Mouse (Mus musculus) adrenal gland, postnatal 4 days (tissue): Measurements from ENCODE around the gene Klhl8. TPM values are rescaled to one million over a fixed set of nuclear protein-coding genes. Genes with fewer than 3 reads are reported as not detected.

Experiments used
- DNase-seq, 2 experiments: peaks; one replicate each; pipeline ENCODE4 v3.0.0; 2021 to 2022; ENCODE audit warnings: low spot score in 2 of 2, mixed read lengths in 2 of 2
- total RNA-seq, 2 experiments: library from RNA; stranded (reverse); gene quantifications; 2 replicates each; pipeline ENCODE4 v1.2.3; 2021

Klhl8 gene
- total RNA-seq, 2 experiments from 2014 or later: 18.7 to 19.3 TPM

DNA sequence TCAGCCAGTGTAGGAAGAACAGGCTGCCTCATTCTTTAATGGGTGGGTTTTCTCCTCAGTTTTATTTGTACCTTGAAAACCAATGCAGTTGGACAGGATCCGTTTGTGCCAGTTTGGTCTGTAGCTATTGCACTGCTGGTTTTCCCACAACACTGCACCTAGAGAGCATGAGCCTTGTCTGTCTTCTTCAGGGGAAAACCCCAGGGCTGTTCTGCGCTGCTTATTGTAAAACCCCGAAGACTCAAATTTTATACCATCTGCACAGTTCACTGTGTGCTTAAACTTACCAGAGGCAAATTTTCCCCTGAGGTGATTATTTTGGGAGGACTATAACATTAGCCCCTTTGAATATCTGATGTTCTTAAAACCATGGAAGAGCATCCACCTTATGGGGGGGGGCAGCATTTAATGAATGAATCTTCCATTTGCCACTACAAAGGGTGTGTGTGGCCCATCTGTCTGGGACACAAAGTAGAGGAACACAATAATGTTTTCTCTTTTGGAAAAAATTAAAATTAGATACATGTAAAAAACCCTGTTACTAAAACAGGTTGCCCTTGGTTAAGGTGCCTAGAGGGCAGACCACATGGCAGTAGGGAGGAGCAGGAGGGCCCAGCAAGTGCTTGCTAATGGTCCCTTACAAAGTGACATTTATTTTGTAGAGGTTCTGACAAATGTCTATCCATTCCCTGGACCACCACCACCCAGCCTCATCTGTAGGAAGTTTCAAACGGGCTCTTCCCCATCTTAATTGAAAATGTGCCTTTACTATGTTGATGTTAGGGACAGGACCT lies 58.1 kb downstream of the Klhl8 start:
- DNase-seq: no peak

DNA sequence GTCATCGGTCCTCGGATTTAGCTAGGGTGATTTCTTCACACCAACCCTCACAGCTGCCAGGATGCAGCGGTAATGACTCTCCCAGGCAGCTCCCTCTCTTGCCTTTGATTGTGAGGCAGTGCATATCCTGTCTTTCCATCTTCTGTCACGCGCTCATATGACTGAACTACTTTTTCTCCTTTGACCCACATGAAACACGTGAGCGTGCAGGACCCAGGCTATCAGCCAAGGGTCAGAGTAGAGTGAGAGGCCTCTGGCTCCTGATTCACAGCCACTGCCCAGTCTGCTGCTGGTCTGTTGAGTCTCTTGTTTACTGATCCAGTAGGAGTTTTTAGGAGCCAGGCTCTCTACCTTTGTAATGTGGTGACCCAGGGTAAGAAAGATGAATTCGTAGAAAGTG lies 62.5 kb downstream of the Klhl8 start:
- DNase-seq: no peak

DNA sequence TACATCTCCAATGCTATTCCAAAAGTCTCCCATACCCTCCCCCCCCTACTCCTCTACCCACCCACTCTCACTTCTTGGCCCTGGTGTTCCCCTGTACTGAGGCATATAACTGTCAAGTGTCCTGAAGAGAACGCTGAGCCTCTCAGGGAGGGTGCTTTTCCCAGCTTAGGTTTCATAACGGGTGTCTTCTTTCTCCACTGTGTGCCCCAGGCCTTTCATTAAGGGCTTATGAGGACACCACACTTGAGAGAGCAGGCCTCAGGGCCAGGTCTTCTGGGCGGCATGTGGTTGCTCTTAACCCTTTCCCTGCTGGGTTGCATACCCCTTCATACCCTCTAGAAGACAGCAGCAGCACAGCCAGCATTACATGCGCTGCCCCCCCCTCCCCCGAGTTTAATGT lies 64.5 kb downstream of the Klhl8 start:
- no peak for DNase-seq

DNA sequence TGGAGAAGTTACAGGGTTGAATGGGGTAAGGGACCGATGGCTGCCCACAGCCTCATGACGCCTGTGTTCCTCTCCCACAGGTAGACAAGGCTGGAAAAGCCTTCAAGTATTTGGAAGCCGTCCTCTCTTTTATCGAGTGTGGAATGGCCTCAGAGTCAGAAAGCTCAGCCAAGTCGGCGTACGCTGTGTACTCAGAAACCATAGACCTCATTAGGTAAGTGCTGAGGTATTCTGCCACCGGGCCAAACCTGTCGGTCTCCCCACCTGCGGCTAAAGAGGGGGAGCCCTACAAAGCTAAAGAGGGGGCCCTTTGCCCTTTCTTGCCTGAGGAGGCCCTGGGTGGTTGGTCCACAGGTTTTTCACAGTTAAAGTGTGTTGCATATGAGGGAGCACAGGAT lies 64.9 kb downstream of the Klhl8 start:
- no peak for DNase-seq

DNA sequence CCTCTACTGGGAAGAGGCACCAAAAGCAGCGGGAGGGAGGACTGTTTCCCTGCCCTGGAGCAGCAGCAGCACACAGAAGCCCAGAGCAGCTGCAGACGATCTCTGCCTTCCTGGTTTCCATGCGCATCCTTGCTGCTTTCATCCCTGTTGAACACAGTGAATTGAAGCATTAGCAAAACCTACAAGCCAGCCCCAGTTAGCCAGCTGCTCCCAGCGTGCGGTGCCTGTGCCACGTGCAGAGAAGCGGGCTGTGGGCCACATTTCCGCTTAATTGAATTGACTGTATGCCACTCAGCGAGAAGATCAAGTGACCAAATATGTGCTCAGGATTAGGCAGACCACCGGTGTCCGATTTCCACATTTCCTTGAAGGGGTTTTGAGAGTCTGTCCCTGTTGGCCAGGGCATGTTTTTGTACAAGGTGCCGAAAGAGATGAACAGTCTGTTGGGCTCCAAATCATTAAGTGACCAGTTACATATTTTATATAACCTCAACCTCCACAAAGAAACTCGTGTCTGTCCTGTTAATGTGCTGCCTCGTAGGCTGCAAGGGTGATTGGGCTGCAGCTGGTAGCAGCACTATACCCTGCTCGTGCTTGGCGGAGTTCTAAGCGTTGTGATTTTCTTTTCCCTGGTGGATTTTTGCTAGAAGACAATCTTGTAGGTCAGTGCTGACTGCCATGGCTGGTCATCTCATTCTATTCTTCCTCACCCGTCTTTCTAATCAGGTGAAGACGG lies 65.5 kb downstream of the Klhl8 start:
- DNase-seq: no peak

DNA sequence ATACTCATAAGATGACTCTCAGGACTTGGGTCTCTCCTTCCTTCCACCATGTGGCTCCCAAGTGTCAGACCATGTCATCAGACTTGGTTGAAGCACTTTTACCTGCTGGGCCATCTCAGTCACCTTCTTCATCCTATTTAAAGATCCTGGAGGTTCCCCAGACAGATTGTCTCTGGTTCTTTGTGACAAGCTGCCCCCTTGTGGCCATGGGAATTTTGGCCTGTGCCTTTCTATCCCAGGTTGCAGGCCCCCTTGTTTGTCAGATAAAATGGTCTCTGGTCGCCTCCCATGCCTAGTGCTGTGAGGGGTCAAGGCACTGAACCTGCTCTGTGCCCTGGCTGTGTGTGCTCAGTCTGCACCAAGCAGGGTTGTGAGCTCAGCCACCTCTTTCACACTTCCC lies 67.1 kb downstream of the Klhl8 start:
- no peak for DNase-seq

DNA sequence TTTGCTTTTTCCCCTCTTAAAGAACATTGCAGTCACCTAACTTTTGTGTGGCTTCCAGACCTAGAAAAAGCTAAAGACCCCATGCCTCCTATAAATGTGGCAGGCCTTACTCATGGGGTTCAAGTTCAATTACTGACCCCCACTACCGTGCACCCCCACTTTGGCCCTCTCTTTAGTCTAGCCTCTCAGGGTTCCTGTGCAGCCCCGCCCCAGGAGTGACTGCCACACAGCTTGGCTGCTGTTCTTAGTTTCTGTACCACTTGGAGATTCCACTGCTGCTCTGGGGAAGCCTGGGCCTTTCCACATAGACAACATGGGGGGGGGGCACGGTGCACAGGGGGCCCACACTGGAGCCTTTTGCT lies 71.8 kb downstream of the Klhl8 start:
- no peak for DNase-seq

DNA sequence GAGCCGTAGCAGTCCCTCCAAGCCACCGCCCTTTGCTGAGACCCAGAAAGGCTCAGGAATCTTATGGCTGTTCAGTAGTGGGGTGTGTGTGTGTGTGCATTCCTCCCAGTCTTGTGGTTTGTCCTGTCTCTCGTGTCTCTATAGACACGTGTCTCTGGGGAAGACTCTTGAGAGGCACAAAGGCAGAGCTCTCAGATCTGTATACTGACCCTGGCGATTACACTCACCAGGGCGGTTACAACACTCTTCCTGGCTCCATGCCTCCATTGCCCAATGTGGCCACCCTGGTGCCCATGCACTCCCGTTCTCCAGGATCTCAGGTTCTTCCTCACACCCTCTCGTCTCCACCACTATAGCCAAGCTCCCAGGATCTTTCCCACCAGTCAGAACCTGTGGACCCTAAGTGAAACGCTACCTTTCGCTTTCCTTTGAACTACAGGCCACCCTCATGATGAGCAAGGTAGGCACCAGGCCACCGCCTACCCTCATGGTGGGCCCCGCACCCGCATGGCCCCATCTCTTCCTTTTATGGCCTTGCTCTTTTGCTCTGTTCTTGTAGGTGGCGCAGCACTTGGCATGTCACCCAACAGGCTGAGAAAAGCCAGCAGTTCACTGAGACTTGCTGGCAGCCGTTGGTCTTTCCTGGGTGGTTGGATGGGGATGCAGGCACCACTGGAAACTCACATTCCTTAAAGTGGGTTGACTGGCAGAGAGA lies 72.4 kb downstream of the Klhl8 start:
- no peak for DNase-seq

DNA sequence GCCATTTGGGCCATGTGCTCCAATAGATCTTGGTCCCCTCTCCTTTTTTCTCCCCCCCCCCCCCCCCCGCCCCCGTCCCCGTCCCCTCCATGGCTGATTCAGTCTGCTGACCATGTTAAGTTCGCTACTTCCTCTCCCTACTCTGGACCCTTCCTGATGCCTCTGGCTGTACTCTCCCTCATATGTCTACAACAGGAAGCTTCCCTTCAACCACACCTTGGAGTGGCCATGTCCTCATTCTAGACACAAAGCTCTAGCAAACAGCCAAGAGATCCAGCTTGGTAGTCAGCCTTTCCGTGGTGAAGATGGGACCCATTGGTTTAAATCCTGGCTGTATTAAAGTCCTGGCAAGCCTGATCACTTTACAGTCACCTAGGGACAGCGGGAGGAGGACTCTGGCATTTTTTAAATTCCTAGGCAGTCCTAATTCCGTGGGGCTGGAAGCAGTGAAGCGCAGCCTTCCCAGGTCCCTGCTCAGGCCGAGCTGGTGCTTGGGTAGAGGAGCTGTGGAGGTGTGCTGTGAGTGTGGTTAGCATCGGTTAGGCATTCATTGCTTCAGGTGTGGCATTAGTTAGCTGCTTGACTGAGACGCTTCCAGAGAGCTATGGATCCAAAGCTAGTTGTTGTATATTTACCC lies 74.8 kb downstream of the Klhl8 start:
- no peak for DNase-seq

DNA sequence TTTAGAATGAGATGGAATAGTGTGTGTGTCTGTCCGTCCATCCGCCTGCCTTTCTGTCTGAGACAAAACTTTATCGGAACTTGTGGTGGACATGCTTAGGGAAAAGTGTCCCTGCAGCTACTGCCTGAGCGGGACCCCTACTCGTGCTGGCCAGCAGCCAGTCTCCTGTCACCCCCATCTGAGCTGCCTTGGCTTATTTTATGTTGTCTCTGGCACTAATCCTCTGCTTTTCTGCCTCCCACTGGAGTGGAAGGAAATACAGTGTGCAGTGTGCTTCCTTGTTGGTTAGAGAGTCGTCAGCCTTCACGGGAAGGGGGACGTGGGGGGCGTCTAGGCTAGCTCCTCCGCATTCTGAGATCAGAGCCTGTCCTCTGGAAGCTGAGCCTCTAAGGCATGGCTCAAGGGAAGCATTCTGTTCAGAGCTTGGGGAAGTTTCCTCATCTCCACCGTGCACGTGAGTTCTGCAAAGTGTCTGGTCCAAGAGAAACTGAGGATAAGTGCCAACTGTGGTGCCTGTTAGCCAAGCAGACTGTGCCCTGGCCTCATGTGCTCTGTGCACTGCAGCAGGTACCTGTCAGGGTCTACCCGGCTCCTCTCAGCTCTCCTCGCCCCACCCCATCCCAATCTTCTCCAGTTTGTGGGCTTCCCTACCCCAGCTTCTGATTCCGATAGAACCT lies 75.5 kb downstream of the Klhl8 start:
- DNase-seq: no peak

DNA sequence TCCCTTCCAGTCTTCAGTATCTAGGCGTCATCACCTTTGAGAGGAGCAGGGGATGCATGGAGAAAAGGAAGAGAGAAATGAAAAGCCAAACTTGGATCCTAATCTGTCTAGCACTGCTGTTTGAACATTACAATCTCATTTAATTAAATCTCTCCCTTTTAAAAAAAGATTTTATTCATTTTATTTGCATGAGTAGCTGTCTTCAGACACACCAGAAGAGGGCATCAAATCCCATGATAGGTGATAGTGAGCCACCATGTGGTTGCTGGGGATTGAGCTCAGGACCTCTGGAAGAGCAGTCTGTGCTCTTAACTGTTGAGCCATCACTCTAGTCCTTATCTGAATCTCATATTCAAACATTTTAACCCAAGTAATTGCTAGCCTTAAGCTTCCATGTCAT lies 80.2 kb downstream of the Klhl8 start:
- DNase-seq: no peak

DNA sequence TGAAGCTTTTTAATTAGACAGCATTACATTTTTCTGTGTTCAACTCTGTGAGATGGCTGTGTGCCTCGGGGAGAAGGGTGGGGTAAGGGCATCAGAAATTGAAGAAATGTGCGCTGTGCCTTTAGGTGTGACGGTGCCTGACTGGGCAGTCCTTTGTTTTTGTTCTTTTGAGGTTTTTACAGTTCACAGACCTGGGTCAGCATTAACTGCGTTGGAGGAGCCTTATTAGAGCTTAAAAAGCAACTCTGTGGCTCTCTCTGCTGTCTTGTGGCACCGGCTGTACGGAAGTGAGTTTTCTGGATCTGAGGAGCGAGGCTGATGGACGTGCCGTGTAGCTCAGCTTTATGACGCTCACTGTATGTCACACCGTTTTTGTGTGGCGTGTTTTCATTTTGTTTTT lies 81.9 kb downstream of the Klhl8 start:
- DNase-seq: no peak

DNA sequence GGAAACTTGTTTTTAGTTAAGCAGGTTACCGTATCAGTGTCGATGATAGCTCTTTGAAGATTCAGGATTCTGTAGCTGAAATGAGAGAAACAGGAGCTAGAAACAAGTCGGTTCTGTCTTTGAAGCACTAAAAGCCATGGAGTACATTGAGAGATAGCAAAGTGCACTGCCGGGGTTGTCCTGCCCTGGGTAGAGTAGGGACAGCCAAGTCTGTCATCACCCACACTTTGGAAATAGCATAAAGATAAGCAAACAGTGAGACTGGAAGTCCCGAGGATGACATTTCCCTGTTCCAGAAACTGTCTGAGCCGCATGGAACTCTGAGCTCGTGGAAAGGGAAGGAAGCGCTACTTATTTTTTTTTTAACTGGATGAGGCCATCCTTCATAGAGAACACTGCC lies 82.3 kb downstream of the Klhl8 start:
- DNase-seq: no peak

DNA sequence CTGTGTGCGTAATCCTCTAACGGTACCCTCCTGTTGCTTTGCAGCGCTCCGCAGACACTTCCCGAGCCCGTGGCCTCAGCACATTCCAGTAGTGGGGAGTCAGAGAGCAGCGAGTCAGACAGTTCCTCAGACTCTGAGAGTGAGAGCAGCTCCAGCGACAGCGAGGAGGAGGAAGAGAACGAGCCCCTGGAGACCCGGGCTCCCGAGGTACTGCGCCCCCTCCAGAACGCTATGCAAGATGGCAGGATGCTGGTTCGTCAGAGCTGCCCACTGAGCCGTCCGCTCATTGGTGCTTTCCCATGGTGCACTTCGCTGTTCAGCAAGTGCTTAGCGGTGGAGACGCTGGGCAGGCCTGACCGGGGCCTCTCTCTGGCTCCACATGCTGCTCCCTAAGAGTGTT lies 82.8 kb downstream of the Klhl8 start:
- no peak for DNase-seq

DNA sequence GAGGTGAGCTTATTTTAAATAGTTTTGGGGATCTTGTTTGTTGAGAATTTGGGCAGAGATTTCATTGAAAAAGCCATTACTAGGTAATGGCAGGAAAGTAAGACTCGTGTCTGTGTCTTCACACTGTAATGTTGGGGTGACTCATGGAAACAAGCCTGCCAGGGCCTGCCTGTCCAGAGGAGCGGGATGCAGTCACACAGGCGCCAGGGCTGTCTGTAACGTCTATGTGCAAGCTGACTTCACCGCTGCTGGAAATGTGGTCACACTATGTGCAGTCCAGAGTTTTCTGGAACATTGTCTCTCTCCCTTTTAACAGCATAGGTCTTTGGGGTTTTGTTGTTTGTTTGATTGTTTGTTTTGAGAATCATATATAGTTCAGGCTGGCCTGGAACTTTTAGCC lies 88.1 kb downstream of the Klhl8 start:
- DNase-seq: no peak

DNA sequence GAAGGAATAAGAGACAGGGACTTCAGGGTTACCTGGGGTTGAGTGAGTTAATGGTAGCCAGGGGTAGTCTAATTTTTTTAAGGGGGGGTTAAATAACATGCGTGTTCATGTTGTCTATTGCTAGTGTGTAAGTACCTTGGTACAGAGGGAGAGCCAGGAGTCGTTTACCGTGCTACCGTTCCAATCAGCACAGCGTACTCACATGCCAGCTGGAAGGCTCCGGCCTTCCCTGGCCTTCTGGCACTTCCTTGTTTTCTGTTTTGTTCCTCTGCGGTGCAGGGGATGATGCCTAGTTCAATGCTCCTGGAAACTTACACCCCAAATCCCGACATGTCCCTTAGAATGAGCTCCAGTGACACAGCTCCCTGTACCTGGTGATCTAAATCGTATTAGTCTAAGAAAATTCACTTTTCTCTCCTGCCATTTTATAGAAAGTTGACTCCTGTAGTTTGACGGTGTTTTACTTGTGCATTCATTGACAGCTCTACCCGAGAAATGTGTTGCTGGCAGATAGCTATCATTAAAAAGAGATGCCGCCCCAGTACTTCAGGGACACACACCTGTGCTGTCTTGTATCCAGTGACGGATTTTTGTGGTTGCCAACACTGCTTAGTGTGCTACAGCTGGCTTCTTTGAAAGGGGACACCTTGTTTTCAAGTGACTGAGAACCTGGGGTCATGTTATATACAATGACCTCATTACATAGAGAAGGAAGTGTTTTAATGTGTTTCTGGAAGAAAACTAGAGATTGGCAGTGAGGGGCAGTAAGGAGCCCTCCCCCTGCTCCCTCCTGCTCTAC lies 89.4 kb downstream of the Klhl8 start:
- no peak for DNase-seq

DNA sequence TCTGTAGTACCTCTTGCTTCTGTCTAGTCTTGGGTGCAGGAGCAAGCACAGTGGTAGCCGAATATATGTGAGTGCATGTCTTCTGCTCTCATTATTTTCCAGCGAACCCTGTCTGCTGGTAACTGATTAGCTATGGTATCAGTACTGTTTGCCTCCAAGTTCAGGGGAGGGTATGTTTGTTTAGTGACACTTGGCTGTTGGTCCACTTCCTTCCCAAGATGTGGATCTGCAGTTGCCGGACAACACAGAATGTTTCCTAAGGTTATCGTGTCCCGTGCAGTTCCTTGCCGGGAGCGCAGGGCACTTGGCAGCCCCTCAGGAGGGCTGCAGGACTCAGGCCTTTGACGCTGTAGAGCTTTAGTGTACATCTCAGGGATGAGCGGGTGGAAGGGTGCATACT lies 90.0 kb downstream of the Klhl8 start:
- no peak for DNase-seq

DNA sequence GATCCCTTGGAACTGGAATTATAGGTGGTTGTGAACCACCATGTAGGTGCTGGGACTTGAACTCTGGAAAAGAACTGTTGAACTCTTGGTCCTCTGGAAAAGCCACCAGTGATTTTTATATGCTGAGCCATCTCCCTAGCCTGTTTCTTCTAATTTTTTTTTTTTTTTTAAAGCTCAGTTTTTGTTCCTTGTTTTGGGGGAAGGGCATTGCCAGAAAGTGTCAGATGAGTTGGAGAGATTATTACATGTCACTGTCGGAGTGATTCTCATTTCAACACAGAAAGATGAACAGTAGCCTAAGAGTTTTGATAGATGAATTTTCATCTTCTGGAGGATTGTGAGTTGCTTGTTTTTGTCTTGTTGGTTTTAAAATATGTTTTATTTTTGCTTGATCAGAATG lies 91.4 kb downstream of the Klhl8 start:
- no peak for DNase-seq

DNA sequence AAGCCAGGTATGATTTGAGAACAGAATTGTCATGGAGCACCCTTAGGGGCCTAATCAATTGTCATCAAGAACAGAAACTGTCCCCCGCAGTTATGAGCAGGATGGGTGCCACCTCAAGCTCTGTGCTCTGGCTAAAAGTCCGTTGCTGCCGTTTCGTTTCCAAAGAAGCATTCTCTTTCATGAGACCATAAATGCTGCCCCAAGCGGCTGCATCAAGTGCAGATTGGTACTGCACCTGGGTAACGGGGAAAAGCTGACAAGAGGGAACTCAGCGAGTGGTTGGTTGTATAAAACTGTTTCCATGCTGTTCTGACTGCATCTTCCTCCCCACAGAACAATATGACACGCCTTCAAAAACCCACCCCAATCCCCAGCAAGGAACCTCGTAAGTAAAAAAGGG lies 92.5 kb downstream of the Klhl8 start:
- no peak for DNase-seq

DNA sequence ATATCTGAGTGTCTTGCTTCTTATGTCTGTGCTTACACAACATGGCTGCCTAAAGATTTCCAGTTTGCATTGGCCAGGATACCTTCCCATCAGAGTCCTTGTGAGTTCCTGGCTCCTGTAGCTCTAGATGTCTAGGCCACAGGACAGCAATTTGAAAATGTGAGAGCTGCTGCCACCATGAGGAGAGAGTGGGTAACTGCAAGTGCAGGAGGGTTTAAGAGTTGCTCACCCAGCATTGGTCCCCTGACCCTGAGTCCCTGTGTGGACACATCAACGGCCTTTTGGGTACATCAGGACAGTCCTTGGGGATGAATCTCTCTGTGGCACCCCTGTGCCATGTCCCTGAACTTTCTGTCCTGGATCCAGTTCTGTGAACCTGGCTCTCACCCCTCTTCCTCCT lies 93.3 kb downstream of the Klhl8 start:
- peak; percentile 54 to 69 for DNase-seq
